Mouse (Mus musculus) T-cell, adult 2 months (primary cell): ENCODE data around the gene Hist1h3f.

Source experiments
- DNase-seq: peaks from one replicate; pipeline ENCODE4 v3.0.0; 2022; ENCODE audit warnings: low spot score

Gene Hist1h3f

GRCm38 (mm10) chr13:23543965-23544786 lies at the start of gene Hist1h3f:
Gene Hist1h3f (plus strand): TSS chr13:23544052.
- peak; percentile 83 for DNase-seq

DNA sequence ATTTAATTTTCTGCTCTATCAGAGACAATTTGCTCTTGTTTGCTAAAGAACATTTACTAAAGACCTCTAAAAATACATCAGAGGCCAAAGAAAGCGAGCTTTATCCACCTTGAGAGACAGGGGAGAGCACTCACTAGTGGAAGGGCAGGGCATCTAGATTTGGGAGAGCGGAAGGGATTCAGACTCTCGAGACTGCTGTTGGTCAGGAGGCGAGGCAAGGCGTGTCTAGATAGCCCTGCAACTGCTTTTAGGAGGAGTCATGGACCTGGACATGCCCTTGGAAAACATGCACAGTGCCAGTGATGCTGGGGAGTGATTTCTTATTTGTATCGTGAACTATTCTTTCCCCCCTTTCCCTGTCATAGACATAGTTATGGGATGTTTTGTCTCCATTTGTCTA lies 48.3 kb upstream of the Hist1h3f start:
- no peak for DNase-seq

DNA sequence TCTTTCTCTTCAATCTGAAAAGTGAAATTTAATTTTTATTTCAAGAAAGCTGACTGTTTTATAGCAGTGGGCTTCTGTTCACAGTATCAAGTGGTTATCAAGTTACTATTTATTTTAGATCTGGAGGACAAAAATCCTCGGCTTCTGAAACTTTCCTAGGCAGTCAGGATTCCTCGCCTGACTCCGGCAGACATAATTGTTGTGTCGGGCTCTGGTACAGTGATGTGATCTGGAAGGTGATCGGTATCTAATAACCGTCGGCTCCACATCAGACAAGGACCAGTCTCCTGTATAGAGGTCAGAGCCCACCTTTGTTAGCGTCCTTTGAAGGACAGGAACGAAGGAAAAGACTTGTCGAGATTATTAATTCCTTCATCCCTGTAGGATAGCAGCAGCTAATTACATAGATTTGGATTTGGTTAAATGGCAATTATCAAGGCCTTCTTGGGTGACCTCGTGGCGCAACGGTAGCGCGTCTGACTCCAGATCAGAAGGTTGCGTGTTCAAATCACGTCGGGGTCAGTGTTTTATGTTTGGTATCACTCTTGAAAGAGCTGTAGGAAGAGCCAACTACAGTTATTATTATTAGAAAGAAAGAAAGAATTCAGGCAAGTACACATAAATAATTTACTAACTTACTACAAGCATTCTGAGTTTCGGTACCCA lies 46.1 kb upstream of the Hist1h3f start:
- no peak for DNase-seq

DNA sequence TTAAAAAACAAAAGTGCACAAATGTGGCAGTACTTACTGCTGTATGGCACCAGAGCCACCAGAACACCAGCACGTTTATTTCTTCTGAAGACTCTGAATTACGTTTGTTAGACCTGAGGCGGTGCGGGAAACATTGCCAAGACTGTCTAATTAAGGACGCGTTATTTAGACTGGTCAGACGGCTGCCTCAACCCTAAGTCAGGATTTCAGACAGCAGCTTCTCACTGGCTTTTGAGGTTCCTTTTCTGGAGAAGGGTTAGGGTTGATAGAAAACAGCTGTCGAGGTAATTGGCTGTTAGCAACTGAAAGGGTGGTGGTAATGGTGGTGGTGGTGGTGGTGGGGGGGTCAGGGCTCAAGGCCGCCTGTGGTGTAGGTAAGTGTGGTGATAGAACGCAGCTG lies 45.2 kb upstream of the Hist1h3f start:
- no peak for DNase-seq

GRCm38 (mm10) chr13:23499943-23500342 lies 43.9 kb upstream of the Hist1h3f start:
- no peak for DNase-seq

DNA sequence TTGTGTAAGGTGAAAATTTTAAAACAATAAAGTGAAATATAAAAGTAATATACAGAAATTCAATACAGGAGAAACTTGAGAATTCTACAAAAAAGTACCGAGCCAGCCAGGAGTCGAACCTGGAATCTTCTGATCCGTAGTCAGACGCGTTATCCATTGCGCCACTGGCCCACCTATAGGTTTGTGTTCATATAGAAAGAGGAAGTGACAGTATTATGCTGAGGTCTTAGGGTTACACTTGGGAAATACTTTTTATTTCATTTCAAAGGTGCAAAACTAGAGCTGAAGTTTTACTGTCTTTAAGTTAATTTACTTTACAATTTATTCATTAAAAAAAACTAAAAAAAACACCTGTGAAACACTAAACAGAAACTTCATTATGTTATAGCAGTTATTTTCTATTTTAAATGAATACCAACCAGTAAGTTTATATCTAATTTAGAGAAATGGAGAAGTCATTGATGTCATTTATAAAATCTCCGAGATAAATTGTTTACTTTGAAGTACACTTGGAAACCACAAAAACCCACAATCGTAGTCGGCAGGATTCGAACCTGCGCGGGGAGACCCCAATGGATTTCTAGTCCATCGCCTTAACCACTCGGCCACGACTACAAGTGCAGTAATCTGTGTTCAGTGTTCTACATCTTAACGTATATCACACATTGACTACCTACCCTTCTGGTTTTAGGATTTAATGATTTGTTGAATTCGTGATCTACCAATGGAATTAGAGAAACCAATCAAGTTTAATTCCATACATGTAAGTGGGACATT lies 43.2 kb upstream of the Hist1h3f start:
- peak; percentile 81 for DNase-seq

DNA sequence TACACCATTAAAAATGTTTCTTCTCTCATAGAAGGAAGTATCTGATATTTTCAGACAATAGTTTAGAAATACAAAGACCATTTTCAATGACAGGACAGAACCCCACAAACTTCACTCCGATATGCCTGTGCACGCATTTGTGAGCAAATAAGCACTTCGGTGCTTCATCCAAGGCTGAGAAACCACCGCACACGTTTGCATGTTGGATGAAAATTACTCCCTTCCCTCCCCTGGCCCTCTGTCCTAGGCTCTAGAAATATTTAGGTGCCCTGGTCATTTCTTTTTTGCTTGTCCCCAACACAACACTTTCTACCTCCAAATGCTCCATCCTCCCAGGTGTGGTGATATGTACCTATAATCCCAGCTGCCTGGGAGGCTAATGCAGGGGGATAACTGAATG lies 42.3 kb upstream of the Hist1h3f start:
- no peak for DNase-seq

- DNase-seq: no peak
Measured at GRCm38 (mm10) chr13:23502031-23502567, 41.8 kb upstream of the Hist1h3f start.

DNA sequence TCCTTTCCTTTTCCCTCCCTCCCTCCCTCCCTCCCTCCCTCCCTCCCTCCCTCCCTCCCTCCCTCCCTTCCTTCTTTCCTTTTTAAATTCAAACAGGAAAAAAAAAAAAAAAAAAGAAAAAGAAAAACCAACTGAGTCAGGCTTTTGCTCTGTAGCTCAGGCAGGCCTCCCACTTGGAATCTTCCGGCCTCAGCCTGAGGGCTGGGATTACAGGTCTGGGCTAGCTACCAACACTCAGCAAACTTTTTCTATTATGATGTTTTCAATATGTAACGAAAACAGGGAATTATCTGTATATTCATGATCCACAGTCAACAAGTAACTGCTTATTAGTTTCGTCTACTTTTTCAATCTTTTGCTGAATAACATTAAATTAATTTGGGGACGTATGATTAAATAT lies 40.9 kb upstream of the Hist1h3f start:
- no peak for DNase-seq

GRCm38 (mm10) chr13:23503797-23504196 lies 40.1 kb upstream of the Hist1h3f start:
- DNase-seq: peak; percentile 59

DNA sequence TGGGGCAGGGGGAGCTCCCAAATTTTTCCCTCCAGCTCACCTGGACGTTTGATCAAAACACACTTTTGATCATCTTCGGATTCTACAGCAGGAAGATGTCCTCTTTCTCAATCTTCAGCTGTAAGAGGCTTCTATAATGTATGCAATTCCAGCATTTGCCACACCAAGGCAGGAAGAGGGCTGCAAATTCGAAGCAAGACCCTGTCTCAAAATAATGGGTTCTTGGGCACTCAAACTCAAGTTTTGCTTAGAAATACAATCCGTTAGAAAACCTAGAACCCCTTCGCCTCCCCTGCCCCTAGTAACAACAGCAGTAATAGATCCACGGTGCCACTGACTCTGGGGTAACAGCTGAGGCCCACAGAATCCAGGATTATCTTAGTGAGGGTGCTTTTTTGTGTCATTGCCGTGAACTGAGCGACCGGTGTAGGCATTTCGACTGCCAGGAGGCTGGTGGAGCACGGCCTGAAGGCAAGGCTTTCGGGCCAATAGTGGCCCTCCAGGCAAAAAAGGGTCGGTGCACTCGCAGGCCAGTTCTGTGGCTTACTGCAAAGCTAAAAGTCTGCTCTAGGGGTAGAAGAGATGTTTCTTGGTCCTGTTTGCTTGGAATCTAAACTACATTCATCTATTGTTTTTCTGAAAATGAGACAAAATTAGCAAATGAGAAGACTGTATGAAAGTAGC lies 38.0 kb upstream of the Hist1h3f start:
- DNase-seq: no peak

GRCm38 (mm10) chr13:23506351-23506750 lies 37.5 kb upstream of the Hist1h3f start:
- peak; percentile 48 for DNase-seq

DNA sequence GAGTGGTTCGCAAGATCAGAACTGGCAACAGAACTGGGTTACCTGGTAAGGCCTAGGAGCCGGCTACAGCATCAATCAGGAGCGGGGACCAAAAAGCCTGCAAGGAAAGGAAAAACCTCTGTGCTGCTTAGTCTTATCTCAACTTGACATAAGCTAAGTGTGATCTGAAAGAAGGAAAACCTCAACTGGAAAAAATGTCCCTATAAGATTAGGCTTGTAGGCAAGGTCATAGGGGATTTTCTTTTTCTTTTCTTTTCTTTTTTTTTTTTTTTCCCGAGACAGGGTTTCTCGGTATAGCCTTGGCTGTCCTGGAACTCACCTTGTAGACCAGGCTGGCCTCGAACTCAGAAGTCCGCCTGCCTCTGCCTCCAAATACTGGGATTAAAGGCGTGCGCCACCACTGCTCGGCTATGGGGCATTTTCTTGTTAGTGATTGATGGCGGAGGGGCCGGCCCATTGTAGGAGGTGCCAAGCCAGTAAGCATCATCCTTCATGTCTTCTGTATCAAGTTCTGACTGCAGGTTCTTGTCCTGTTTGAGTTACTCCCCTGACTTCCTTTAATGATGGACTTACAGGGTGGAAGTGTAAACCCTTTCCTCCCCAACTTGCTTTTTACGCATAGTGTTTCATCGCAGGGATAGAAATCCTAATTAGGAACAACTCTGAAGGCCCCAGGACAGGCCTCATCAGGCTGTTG lies 36.9 kb upstream of the Hist1h3f start:
- no peak for DNase-seq

- no peak for DNase-seq
Measured at GRCm38 (mm10) chr13:23510127-23510526, 33.7 kb upstream of the Hist1h3f start.

DNA sequence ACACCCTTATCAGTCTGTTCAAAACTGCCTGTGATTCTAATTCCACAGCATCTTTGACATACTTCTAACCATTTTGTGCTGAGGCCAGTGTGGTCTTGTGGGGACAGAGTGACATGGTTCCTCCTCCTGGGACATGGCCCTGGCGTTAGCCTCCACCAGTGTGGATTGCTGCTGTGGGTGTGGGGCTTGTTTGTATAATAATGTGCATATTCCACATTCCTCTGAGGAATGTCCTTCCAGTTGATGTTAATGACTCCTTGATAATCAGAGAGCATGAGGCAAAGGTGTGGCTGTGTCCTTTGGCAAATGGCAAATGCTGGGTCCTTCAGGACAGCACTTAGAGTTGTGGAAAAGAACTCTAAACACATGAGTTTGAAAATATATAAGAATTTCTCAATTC lies 30.3 kb upstream of the Hist1h3f start:
- DNase-seq: no peak

GRCm38 (mm10) chr13:23515281-23515680 lies 28.6 kb upstream of the Hist1h3f start:
- DNase-seq: no peak

DNA sequence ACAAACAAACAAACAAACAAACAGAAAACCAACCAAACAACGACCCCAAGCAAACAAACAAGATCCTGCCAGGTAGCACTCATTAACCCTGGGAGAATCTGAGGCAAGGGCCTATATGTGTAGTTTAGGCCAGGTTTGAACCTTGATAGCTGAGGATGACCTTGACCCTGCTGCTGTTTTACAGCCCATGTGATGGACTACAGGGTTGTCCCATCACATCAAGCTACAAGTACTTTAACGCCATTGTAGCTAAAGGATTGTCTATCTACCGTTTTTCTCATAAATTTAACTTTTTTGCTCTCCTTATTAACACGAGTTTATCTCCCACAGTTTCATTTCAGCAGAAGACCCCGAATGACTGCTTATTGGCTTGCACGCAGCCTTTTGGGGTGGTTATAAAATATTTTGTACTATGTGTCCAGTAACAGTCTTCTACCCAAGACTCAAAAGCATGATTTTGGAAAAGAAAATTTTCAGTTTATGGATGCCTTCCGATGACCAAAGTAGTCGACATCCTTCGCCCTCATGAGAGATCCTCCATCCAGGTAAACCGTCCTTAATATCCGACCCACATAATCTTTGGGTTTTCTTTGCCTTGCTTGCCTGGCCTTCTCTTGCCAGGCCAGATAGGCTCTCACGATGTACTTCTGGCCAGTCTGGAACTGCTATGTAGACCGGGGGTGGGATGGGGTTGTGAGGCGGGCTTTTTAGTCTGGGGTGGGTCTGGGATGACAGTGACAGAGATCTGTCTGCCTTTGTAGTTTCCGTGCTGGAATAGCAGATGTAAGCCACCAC lies 27.8 kb upstream of the Hist1h3f start:
- no peak for DNase-seq

GRCm38 (mm10) chr13:23516822-23517602 lies 26.8 kb upstream of the Hist1h3f start:
- peak; percentile 75 for DNase-seq

DNA sequence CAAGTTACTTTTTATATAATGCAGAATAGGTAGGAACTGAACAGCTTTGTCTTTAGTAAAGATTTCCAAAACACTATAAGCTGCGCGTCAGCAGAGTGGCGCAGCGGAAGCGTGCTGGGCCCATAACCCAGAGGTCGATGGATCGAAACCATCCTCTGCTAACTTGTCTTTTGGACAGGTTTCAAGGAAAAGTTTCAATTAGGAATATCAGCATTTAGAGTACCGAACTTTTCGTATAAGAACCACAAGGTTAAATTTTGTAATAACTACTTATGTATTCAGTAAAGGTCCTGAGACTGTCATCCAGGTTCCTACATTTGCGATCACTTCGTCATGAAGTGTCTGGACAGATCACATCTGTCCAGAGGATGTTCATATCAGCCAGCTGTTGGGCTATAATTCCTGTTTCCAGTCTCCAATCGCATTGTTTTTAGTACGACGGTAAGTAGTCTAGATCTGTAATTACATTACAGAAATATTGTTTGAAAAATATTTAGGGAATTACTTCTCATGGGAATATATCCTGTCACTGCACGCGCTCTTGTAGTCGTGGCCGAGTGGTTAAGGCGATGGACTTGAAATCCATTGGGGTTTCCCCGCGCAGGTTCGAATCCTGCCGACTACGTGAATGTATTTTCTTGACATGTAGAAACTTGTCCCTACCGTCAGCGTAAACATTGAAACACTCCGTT lies 26.1 kb upstream of the Hist1h3f start:
- DNase-seq: peak; percentile 86
